Mouse (Mus musculus): ENCODE data around the gene Axin2. TPM values are rescaled to one million over a fixed set of nuclear protein-coding genes. Genes with fewer than 3 reads are reported as not detected.

The Axin2 gene
- total and polyA plus RNA-seq, 3 experiments: 2.8 to 6.6 (median 3.5) TPM

DNA sequence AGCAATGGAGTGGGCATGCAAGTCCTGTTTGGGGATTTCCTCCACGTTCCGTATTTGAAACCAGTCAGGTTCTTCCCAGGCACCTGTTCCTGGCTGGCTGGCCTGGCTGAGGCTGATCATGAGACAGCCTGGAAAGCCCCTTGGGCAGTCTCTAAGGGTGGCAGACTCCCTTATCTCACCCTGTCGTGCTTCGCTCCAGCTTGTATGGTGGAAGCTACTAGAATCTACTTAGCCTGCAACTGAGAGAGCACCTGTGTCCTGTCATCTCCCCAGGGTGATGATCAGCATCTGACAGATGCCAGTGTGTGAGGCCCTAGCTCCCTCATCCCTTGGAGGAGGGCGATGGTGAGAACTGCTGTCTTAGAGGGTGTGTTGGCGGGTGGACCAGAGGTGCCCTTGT, 21.7 kb upstream of the Axin2 start:
- intact Hi-C loops (cut with DNase I): no loop called here
- no peaks in the 10 kb centered on the region for H3K4me1 ChIP-seq (ENCODE audit: control insufficient read depth, insufficient read depth, low read length)

DNA sequence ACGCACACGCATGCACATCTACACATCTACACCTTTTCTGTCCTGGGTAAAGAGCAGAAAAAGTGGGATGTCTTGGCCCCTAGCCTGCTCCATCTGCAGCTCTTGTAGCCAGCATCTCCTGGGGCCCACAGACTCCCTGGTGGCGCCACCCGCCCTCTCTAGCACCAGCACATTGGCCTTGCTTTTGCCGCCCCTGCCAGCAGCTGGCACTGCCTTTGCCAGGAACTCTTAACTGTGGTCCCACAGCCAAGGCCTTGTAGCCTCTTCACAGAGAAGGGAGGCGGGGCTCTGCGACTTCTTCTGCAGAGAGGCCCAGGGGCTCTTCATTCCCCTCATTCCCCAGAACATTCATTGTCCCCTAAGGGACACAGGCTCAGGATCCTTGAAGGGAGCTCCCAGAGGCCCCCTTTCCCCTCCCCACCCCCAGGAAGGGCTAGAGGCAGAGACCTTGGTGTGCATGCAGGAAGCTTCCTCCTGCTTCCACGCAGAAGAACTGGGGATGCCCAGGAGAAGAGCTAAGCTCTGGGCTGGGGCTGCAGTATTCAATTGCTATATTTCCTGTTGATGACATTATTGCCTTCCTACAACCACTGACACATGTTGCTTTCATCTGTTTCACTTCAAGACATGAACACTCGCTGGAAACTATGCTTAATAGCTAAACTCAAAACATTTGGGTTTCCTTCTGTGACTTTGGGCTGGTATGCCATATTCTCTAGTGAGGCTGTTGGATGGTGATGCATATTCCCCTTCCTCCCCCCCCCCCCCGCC, 19.2 kb upstream of the Axin2 start:
- intact Hi-C loops (cut with DNase I): no loop called here
- H3K9ac ChIP-seq (ENCODE audit: low read depth, low read length): no peak overlapping the region
- no peaks in the 10 kb centered on the region for H3K36me3 ChIP-seq (ENCODE audit: control insufficient read depth, insufficient read depth, low read length)
- H3K79me2 ChIP-seq (replicated peaks; ENCODE audit: control insufficient read depth, insufficient read depth, low read length): no peaks in the 10 kb centered on the region
- TF ChIP-seq CTCF (IDR thresholded peaks at IDR 0.05): 0 out of 2 replicates have a peak, but pooled peaks have one; percentile 18
- no peak for TF ChIP-seq POLR2A (IDR thresholded peaks at IDR 0.05; ENCODE audit: insufficient read depth, low read depth, low read length)
- no peaks in the 10 kb centered on the region for H3K27me3 ChIP-seq (ENCODE audit: control insufficient read depth, insufficient read depth, low read length)
- WGBS: 64% methylated on average over 10 of the region's 10 CpGs
- no peak overlapping the region for H3K27ac ChIP-seq
- peak; percentile 47 to 72 for DNase-seq
- H3K4me3 ChIP-seq: no peak overlapping the region
- H3K4me1 ChIP-seq (ENCODE audit: control insufficient read depth, insufficient read depth, low read length): no peaks in the 10 kb centered on the region

More for the DNA sequence above, 21.7 kb upstream of the Axin2 start:
- no peak overlapping the region for H3K27ac ChIP-seq
- 60% methylated on average over 6 of the region's 6 CpGs for WGBS
- H3K36me3 ChIP-seq (ENCODE audit: control insufficient read depth, insufficient read depth, low read length): no peaks in the 10 kb centered on the region
- H3K79me2 ChIP-seq (replicated peaks; ENCODE audit: control insufficient read depth, insufficient read depth, low read length): no peaks in the 10 kb centered on the region
- no peak for DNase-seq
- H3K9ac ChIP-seq (ENCODE audit: low read depth, low read length): no peak overlapping the region
- no peak overlapping the region for H3K4me3 ChIP-seq
- TF ChIP-seq POLR2A (IDR thresholded peaks at IDR 0.05; ENCODE audit: insufficient read depth, low read depth, low read length) (no peak), CTCF (IDR thresholded peaks at IDR 0.05) (no peak), EP300 (IDR thresholded peaks at IDR 0.05; ENCODE audit: insufficient read depth, low read depth, low read length) (no peak)
- H3K27me3 ChIP-seq (ENCODE audit: control insufficient read depth, insufficient read depth, low read length): no peaks in the 10 kb centered on the region

DNA sequence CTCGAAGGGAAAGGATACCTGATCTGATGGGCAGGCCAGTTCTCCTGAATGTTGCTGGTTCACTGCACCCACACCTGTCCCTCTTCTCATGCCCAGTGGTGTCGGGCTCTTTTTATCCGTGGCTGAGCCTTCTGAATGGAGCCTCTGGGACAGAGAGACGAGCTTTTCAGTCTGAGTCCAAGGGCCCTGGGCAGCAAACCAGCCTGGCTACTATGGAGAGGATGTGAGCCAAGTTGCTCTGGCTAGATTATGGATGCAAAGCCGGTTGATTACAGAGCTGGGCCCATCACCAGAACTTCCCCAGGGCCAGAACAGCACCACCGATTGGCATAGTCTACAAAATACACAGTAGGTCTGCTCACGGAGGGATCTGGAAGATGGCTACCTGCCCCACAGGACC, 18.5 kb upstream of the Axin2 start:
- Histone ChIP-seq H3K27ac (no peak overlapping the region), H3K4me1 (ENCODE audit: control insufficient read depth, insufficient read depth, low read length) (no peaks in the 10 kb centered on the region), H3K4me3 (no peak overlapping the region), H3K36me3 (ENCODE audit: control insufficient read depth, insufficient read depth, low read length) (no peaks in the 10 kb centered on the region), H3K79me2 (replicated peaks; ENCODE audit: control insufficient read depth, insufficient read depth, low read length) (no peaks in the 10 kb centered on the region), H3K9ac (ENCODE audit: low read depth, low read length) (no peak overlapping the region), H3K27me3 (ENCODE audit: control insufficient read depth, insufficient read depth, low read length) (no peaks in the 10 kb centered on the region)
- no peak for DNase-seq
- no peak for TF ChIP-seq EP300 (IDR thresholded peaks at IDR 0.05; ENCODE audit: insufficient read depth, low read depth, low read length)
- no peak for TF ChIP-seq CTCF (IDR thresholded peaks at IDR 0.05)
- intact Hi-C loops (cut with DNase I): no loop called here
- WGBS: 56% methylated on average over 7 of the region's 7 CpGs

DNA sequence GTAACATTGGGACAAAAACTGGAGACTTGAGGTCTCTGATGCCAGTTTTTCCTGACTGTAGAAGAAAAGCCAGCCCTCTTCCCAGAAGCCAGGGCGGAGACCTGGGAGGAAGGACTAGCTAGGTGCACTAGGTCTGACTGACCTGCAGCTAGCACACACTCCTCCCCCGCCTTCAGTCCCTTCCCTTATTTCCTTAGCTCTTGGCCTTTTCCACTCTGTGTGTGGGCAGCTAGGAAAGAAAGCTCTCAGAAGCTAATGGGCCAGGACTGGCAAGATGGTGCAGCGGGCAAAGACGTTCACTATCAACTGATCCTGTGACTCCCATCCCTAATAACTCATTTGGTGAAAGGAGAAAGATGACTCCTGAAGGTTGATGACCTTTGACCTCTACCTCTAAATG, 17.8 kb upstream of the Axin2 start:
- Histone ChIP-seq H3K4me3 (no peak overlapping the region), H3K36me3 (ENCODE audit: control insufficient read depth, insufficient read depth, low read length) (no peaks in the 10 kb centered on the region), H3K4me1 (ENCODE audit: control insufficient read depth, insufficient read depth, low read length) (no peaks in the 10 kb centered on the region), H3K27ac (no peak overlapping the region), H3K79me2 (replicated peaks; ENCODE audit: control insufficient read depth, insufficient read depth, low read length) (no peaks in the 10 kb centered on the region), H3K27me3 (ENCODE audit: control insufficient read depth, insufficient read depth, low read length) (no peaks in the 10 kb centered on the region; the same call in 1 of the 2 replicates), H3K9ac (ENCODE audit: low read depth, low read length) (no peak overlapping the region)
- TF ChIP-seq CTCF (IDR thresholded peaks at IDR 0.05) (no peak), EP300 (IDR thresholded peaks at IDR 0.05; ENCODE audit: insufficient read depth, low read depth, low read length) (no peak), POLR2A (IDR thresholded peaks at IDR 0.05; ENCODE audit: insufficient read depth, low read depth, low read length) (no peak)
- intact Hi-C loops (cut with DNase I): no loop called here
- no peak for DNase-seq
- WGBS: 78% methylated on average over 4 of the region's 4 CpGs

DNA sequence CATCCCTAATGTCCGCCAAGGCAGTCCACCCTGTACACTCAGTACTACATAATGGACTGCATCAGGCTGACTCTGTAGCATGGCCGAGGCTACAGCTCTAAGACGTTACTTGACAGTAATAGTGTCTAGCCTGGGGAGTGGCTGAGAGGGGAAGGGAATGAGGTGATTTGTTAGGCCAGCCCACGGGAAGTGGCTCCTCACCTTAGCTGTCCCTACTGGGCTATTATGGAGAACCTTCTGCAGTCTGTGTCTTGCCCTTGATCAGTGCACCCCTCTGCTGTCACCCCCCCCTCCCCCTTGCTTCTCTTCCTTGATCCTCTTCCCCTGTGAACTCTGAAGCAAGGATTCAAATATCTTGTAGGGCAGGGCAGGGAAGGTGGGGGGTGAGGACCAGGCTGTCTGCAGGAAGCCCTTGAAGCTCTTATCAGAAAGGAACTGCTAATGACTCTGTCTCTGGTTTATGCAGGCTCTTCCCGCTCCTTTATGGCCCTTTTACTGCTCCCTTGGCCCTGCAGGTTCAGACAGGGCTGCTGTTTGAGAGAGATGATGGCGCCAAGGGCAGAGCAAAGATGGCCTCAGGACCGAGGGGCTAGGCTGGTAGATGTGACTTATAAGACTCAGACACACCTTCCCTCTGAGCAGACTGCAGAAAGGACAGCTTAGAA, 13.4 kb upstream of the Axin2 start:
- Histone ChIP-seq H3K27me3 (ENCODE audit: control insufficient read depth, insufficient read depth, low read length) (peaks cover 4% of the 10 kb centered on the region; the same call in 1 of the 2 replicates), H3K9ac (ENCODE audit: low read depth, low read length) (no peak overlapping the region), H3K4me1 (ENCODE audit: control insufficient read depth, insufficient read depth, low read length) (peaks cover 2% of the 10 kb centered on the region; the same call in 1 of the 2 replicates), H3K36me3 (ENCODE audit: control insufficient read depth, insufficient read depth, low read length) (no peaks in the 10 kb centered on the region), H3K27ac (no peak overlapping the region), H3K79me2 (replicated peaks; ENCODE audit: control insufficient read depth, insufficient read depth, low read length) (no peaks in the 10 kb centered on the region), H3K4me3 (no peak overlapping the region)
- intact Hi-C loops (cut with DNase I): no loop called here
- no peak for DNase-seq
- no peak for TF ChIP-seq POLR2A (IDR thresholded peaks at IDR 0.05; ENCODE audit: insufficient read depth, low read depth, low read length)
- no peak for TF ChIP-seq CTCF (IDR thresholded peaks at IDR 0.05)
- TF ChIP-seq EP300 (IDR thresholded peaks at IDR 0.05; ENCODE audit: insufficient read depth, low read depth, low read length): no peak
- 54% methylated on average over 7 of the region's 7 CpGs for WGBS

All from heart, adult 2 months (tissue).